Mouse (Mus musculus) hindbrain, embryonic 14.5 days (tissue): ENCODE measurements around the gene Rfc5. TPM values are rescaled to one million over a fixed set of nuclear protein-coding genes. Genes with fewer than 3 reads are reported as not detected.
"Not testable (repeated sequence)": the region's sequence is repeated elsewhere in the genome, so short reads cannot be mapped to it uniquely, and the experiment has no call there.

Experiments
- ATAC-seq: fragments of 200-750 bp; cut with Nextera tagmentation; 2 replicates; pipeline ENCODE4 v1.8.0; 2017; ENCODE audit warnings: moderate number of reproducible peaks, mild to moderate bottlenecking, moderate TSS enrichment, moderate library complexity; ENCODE audit not compliant: low FRiP score
- DNase-seq: peaks from one replicate; pipeline ENCODE4 v3.0.0-alpha.2; 2015; ENCODE audit warnings: low spot score
- H3K27ac ChIP-seq: fragments of 300-500 bp; sonication (generic); 2 replicates; pipeline ENCODE4 v1.5.1; 2014; ENCODE audit warnings: mild to moderate bottlenecking, moderate library complexity
- H3K27me3 ChIP-seq: fragments of 300-500 bp; sonication (generic); 2 replicates; pipeline ENCODE4 v1.6.1; 2014; ENCODE audit warnings: mild to moderate bottlenecking, low read length, mixed read lengths; ENCODE audit not compliant: control insufficient read depth, insufficient read depth
- H3K36me3 ChIP-seq: fragments of 300-500 bp; sonication (generic); replicated peaks from 2 replicates; pipeline ENCODE4 v1.6.1; 2014; ENCODE audit not compliant: control insufficient read depth, insufficient read depth
- H3K4me1 ChIP-seq: fragments of 300-500 bp; sonication (generic); replicated peaks from 2 replicates; pipeline ENCODE4 v1.6.1; 2014; ENCODE audit warnings: antibody characterized with exemption, low read length, mixed read lengths; ENCODE audit not compliant: control insufficient read depth, insufficient read depth
- H3K4me2 ChIP-seq: fragments of 300-500 bp; sonication (generic); replicated peaks from 2 replicates; pipeline ENCODE4 v1.6.1; 2014; ENCODE audit warnings: mild to moderate bottlenecking, moderate library complexity
- H3K4me3 ChIP-seq: fragments of 300-500 bp; sonication (generic); replicated peaks from 2 replicates; pipeline ENCODE4 v1.5.1; 2014; ENCODE audit warnings: mild to moderate bottlenecking, low read length
- H3K9ac ChIP-seq: fragments of 300-500 bp; sonication (generic); 2 replicates; pipeline ENCODE4 v1.6.1; 2014
- H3K9me3 ChIP-seq: fragments of 300-500 bp; sonication (generic); 2 replicates; pipeline ENCODE4 v1.6.1; 2016; ENCODE audit warnings: low read length; ENCODE audit not compliant: control insufficient read depth
- WGBS: fragments of 180-500 bp; shearing (Covaris S2); extraction: QIAGEN DNeasy Blood & Tissue Kit; methylation state at CpG from one replicate; pipeline ENCODE4 v1.1.7; 2014; 5-methylcytosine and 5-hydroxymethylcytosine counted together
- polyA plus RNA-seq: library from polyadenylated mRNA; unstranded; fragments of >200 nt; fragmentation: Nextera tagmentation; extraction: Ambion mirVana; gene quantifications from 2 replicates; pipeline ENCODE4 v1.2.1, GENCODE M21; 2014

Rfc5 gene
- polyA plus RNA-seq, 1 experiment from 2014 or later, result 26.0 TPM

GRCm38 (mm10) chr5:117381785-117382184, 7.1 kb downstream of the Rfc5 start:
- Histone ChIP-seq H3K27ac (no peak overlapping the region), H3K4me3 (no peak overlapping the region), H3K36me3 (peaks cover 88% of the 10 kb centered on the region), H3K9me3 (no peaks in the 10 kb centered on the region), H3K9ac (no peak overlapping the region), H3K4me2 (no peak overlapping the region), H3K4me1 (no peaks in the 10 kb centered on the region), H3K27me3 (no peaks in the 10 kb centered on the region)
- ATAC-seq (no peak), DNase-seq (no peak)
- 78% methylated on average over 7 of the region's 7 CpGs for WGBS

GRCm38 (mm10) chr5:117380199-117380598, 8.6 kb downstream of the Rfc5 start:
- Histone ChIP-seq H3K9me3 (no peaks in the 10 kb centered on the region), H3K27ac (no peak overlapping the region), H3K36me3 (peaks cover 95% of the 10 kb centered on the region), H3K9ac (no peak overlapping the region), H3K4me1 (no peaks in the 10 kb centered on the region), H3K27me3 (no peaks in the 10 kb centered on the region), H3K4me3 (no peak overlapping the region), H3K4me2 (no peak overlapping the region)
- 84% methylated on average over 4 of the region's 4 CpGs for WGBS
- ATAC-seq (no peak), DNase-seq (no peak)

GRCm38 (mm10) chr5:117377731-117378130, 11.1 kb downstream of the Rfc5 start:
- H3K4me3 ChIP-seq, ATAC-seq, H3K9me3 ChIP-seq, H3K4me2 ChIP-seq, H3K27me3 ChIP-seq, H3K9ac ChIP-seq, H3K4me1 ChIP-seq, H3K27ac ChIP-seq, DNase-seq: not testable (repeated sequence)
- H3K36me3 ChIP-seq, result peaks cover 95% of the 10 kb centered on the region
- 93% methylated on average over 14 of the region's 14 CpGs for WGBS

- H3K9ac ChIP-seq, result no peak overlapping the region
- no peak overlapping the region for H3K4me2 ChIP-seq
- ATAC-seq (no peak), DNase-seq (no peak)
- H3K27ac ChIP-seq, result no peak overlapping the region
- H3K27me3 ChIP-seq, result no peaks in the 10 kb centered on the region
- 80% methylated on average over 11 of the region's 11 CpGs for WGBS
- H3K4me3 ChIP-seq, result no peak overlapping the region
- H3K36me3 ChIP-seq, result peaks cover 95% of the 10 kb centered on the region
- no peaks in the 10 kb centered on the region for H3K4me1 ChIP-seq
- H3K9me3 ChIP-seq, result no peaks in the 10 kb centered on the region
Observed at GRCm38 (mm10) chr5:117376331-117376761, 12.5 kb downstream of the Rfc5 start.

GRCm38 (mm10) chr5:117374372-117375049, 14.3 kb downstream of the Rfc5 start:
- ATAC-seq (no peak), DNase-seq (no peak)
- H3K4me3 ChIP-seq, result no peak overlapping the region
- no peaks in the 10 kb centered on the region for H3K9me3 ChIP-seq
- H3K4me2 ChIP-seq, result no peak overlapping the region
- H3K27me3 ChIP-seq, result no peaks in the 10 kb centered on the region
- WGBS, result 93% methylated on average over 7 of the region's 7 CpGs
- no peak overlapping the region for H3K27ac ChIP-seq
- no peaks in the 10 kb centered on the region for H3K4me1 ChIP-seq
- H3K36me3 ChIP-seq, result peaks cover 96% of the 10 kb centered on the region
- H3K9ac ChIP-seq, result no peak overlapping the region

- ATAC-seq, result no peak
Observed at GRCm38 (mm10) chr5:117373418-117373817, 15.4 kb downstream of the Rfc5 start.

GRCm38 (mm10) chr5:117370592-117370991, 18.3 kb downstream of the Rfc5 start:
- Histone ChIP-seq H3K4me1 (no peaks in the 10 kb centered on the region), H3K4me2 (no peak overlapping the region), H3K27me3 (no peaks in the 10 kb centered on the region), H3K9me3 (no peaks in the 10 kb centered on the region), H3K9ac (no peak overlapping the region), H3K27ac (no peak overlapping the region), H3K4me3 (no peak overlapping the region), H3K36me3 (peaks cover 99% of the 10 kb centered on the region)
- 88% methylated on average over 10 of the region's 10 CpGs for WGBS
- DNase-seq (no peak), ATAC-seq (no peak)

More at GRCm38 (mm10) chr5:117373418-117373817, 15.4 kb downstream of the Rfc5 start:
- Histone ChIP-seq H3K4me3 (no peak overlapping the region), H3K27ac (no peak overlapping the region), H3K4me1 (no peaks in the 10 kb centered on the region), H3K4me2 (no peak overlapping the region), H3K36me3 (peaks cover 96% of the 10 kb centered on the region), H3K27me3 (no peaks in the 10 kb centered on the region), H3K9me3 (no peaks in the 10 kb centered on the region), H3K9ac (no peak overlapping the region)
- 93% methylated on average over 9 of the region's 9 CpGs for WGBS
- no peak for DNase-seq

- Histone ChIP-seq H3K27me3 (no peaks in the 10 kb centered on the region), H3K4me2 (no peak overlapping the region), H3K9me3 (no peaks in the 10 kb centered on the region), H3K27ac (no peak overlapping the region), H3K9ac (no peak overlapping the region), H3K4me1 (no peaks in the 10 kb centered on the region), H3K36me3 (peaks cover 88% of the 10 kb centered on the region), H3K4me3 (no peak overlapping the region)
- WGBS, result 48% methylated on average over 8 of the region's 8 CpGs
- ATAC-seq, result no peak
- no peak for DNase-seq
Observed at GRCm38 (mm10) chr5:117367206-117367605, 21.6 kb downstream of the Rfc5 start.

- DNase-seq (no peak), ATAC-seq (no peak)
- no peak overlapping the region for H3K9ac ChIP-seq
- H3K9me3 ChIP-seq, result no peaks in the 10 kb centered on the region
- peaks cover 76% of the 10 kb centered on the region for H3K36me3 ChIP-seq
- WGBS, result 90% methylated on average over 13 of the region's 13 CpGs
- no peak overlapping the region for H3K27ac ChIP-seq
- no peak overlapping the region for H3K4me2 ChIP-seq
- no peak overlapping the region for H3K4me3 ChIP-seq
- H3K27me3 ChIP-seq, result no peaks in the 10 kb centered on the region
- peaks cover 3% of the 10 kb centered on the region for H3K4me1 ChIP-seq
Observed at GRCm38 (mm10) chr5:117365904-117366561, 22.8 kb downstream of the Rfc5 start.
